Mouse (Mus musculus) midbrain, embryonic 16.5 days (tissue): ENCODE measurements around the gene Ppp6r2. TPM values are rescaled to one million over a fixed set of nuclear protein-coding genes. Genes with fewer than 3 reads are reported as not detected.

Source experiments
- ATAC-seq: fragments of 200-750 bp; cut with Nextera tagmentation; 2 replicates; pipeline ENCODE4 v1.8.0; 2017; ENCODE audit warnings: moderate TSS enrichment
- H3K27ac ChIP-seq: fragments of 300-500 bp; sonication (generic); 2 replicates; pipeline ENCODE4 v1.5.1; 2014; ENCODE audit warnings: mild to moderate bottlenecking, low read length, mixed read lengths
- H3K27me3 ChIP-seq: fragments of 300-500 bp; sonication (generic); 2 replicates; pipeline ENCODE4 v1.6.1; 2014; ENCODE audit warnings: low read depth, low read length, mixed read lengths; ENCODE audit not compliant: control insufficient read depth, insufficient read depth
- H3K36me3 ChIP-seq: fragments of 300-500 bp; sonication (generic); 2 replicates; pipeline ENCODE4 v1.6.1; 2014; ENCODE audit warnings: mild to moderate bottlenecking, low read length, moderate library complexity, mixed read lengths; ENCODE audit not compliant: control insufficient read depth, insufficient read depth
- H3K4me1 ChIP-seq: fragments of 300-500 bp; sonication (generic); 2 replicates; pipeline ENCODE4 v1.6.1; 2014; ENCODE audit warnings: mild to moderate bottlenecking, low read length, mixed read lengths; ENCODE audit not compliant: control insufficient read depth, insufficient read depth
- H3K4me2 ChIP-seq: fragments of 300-500 bp; sonication (generic); 2 replicates; pipeline ENCODE4 v1.6.1; 2014; ENCODE audit warnings: mild to moderate bottlenecking, low read length, mixed read lengths
- H3K4me3 ChIP-seq: fragments of 300-500 bp; sonication (generic); 2 replicates; pipeline ENCODE4 v1.5.1; 2014; ENCODE audit warnings: low read depth, mild to moderate bottlenecking, low read length, moderate library complexity, mixed read lengths
- H3K9ac ChIP-seq: fragments of 300-500 bp; sonication (generic); 2 replicates; pipeline ENCODE4 v1.6.1; 2014; ENCODE audit warnings: low read depth, low read length, mixed read lengths
- H3K9me3 ChIP-seq: fragments of 300-500 bp; sonication (generic); replicated peaks from 2 replicates; pipeline ENCODE4 v1.6.1; 2014; ENCODE audit warnings: mild to moderate bottlenecking, low read length, mixed read lengths; ENCODE audit not compliant: control insufficient read depth, poor library complexity, severe bottlenecking
- WGBS: fragments of 180-500 bp; shearing (Covaris S2); extraction: QIAGEN DNeasy Blood & Tissue Kit; methylation state at CpG from one replicate; pipeline ENCODE4 v1.1.7; 2014; 5-methylcytosine and 5-hydroxymethylcytosine counted together
- polyA plus RNA-seq: library from polyadenylated mRNA; unstranded; fragments of >200 nt; fragmentation: Nextera tagmentation; extraction: Ambion mirVana; gene quantifications from 2 replicates; pipeline ENCODE4 v1.2.1, GENCODE M21; 2015

Gene Ppp6r2
- polyA plus RNA-seq, 1 experiment from 2014 or later = 76.7 TPM

GRCm38 (mm10) chr15:89288227-89288767 lies 76.9 kb downstream of the Ppp6r2 start:
- ATAC-seq = no peak
- WGBS = 91% methylated on average over 23 of the region's 23 CpGs
- Histone ChIP-seq H3K4me3 (no peak overlapping the region), H3K4me1 (no peaks in the 10 kb centered on the region), H3K36me3 (peaks cover 44% of the 10 kb centered on the region), H3K9me3 (no peaks in the 10 kb centered on the region), H3K9ac (no peak overlapping the region), H3K4me2 (no peak overlapping the region), H3K27ac (no peak overlapping the region), H3K27me3 (no peaks in the 10 kb centered on the region)

- Histone ChIP-seq H3K9ac (no peak overlapping the region), H3K36me3 (peaks cover 48% of the 10 kb centered on the region), H3K4me3 (no peak overlapping the region), H3K4me2 (no peak overlapping the region), H3K27ac (no peak overlapping the region), H3K4me1 (no peaks in the 10 kb centered on the region), H3K27me3 (no peaks in the 10 kb centered on the region), H3K9me3 (no peaks in the 10 kb centered on the region)
- WGBS = 94% methylated on average over 11 of the region's 11 CpGs
- no peak for ATAC-seq
These were observed 78.1 kb downstream of the Ppp6r2 start for GRCm38 (mm10) chr15:89289455-89289854.

- H3K4me1 ChIP-seq = no peaks in the 10 kb centered on the region
- H3K27ac ChIP-seq = no peak overlapping the region
- no peaks in the 10 kb centered on the region for H3K27me3 ChIP-seq
- H3K9ac ChIP-seq = no peak overlapping the region
- ATAC-seq = no peak
- peaks cover 62% of the 10 kb centered on the region for H3K36me3 ChIP-seq
- no peaks in the 10 kb centered on the region for H3K9me3 ChIP-seq
- no peak overlapping the region for H3K4me3 ChIP-seq
- WGBS = 89% methylated on average over 3 of the region's 3 CpGs
- no peak overlapping the region for H3K4me2 ChIP-seq
These were observed 80.2 kb downstream of the Ppp6r2 start for GRCm38 (mm10) chr15:89291521-89291920.

GRCm38 (mm10) chr15:89292795-89293194 lies 81.4 kb downstream of the Ppp6r2 start:
- H3K9me3 ChIP-seq = no peaks in the 10 kb centered on the region
- ATAC-seq = no peak
- no peak overlapping the region for H3K9ac ChIP-seq
- no peak overlapping the region for H3K4me2 ChIP-seq
- WGBS = 86% methylated on average over 2 of the region's 2 CpGs
- no peak overlapping the region for H3K4me3 ChIP-seq
- H3K36me3 ChIP-seq = peaks cover 61% of the 10 kb centered on the region
- H3K27me3 ChIP-seq = no peaks in the 10 kb centered on the region
- no peaks in the 10 kb centered on the region for H3K4me1 ChIP-seq
- no peak overlapping the region for H3K27ac ChIP-seq

GRCm38 (mm10) chr15:89293778-89294177 lies 82.4 kb downstream of the Ppp6r2 start:
- H3K36me3 ChIP-seq = peaks cover 55% of the 10 kb centered on the region
- no peaks in the 10 kb centered on the region for H3K9me3 ChIP-seq
- no peak overlapping the region for H3K9ac ChIP-seq
- no peak overlapping the region for H3K27ac ChIP-seq
- no peak overlapping the region for H3K4me3 ChIP-seq
- WGBS = 94% methylated on average over 10 of the region's 10 CpGs
- ATAC-seq = no peak
- H3K27me3 ChIP-seq = no peaks in the 10 kb centered on the region
- no peak overlapping the region for H3K4me2 ChIP-seq
- H3K4me1 ChIP-seq = no peaks in the 10 kb centered on the region

- Histone ChIP-seq H3K27me3 (no peaks in the 10 kb centered on the region), H3K9me3 (no peaks in the 10 kb centered on the region), H3K4me3 (no peak overlapping the region), H3K27ac (no peak overlapping the region), H3K4me2 (no peak overlapping the region), H3K4me1 (no peaks in the 10 kb centered on the region), H3K36me3 (peaks cover 61% of the 10 kb centered on the region), H3K9ac (no peak overlapping the region)
- 95% methylated on average over 8 of the region's 8 CpGs for WGBS
- ATAC-seq = no peak
These were observed 84.3 kb downstream of the Ppp6r2 start for GRCm38 (mm10) chr15:89295580-89296165.

GRCm38 (mm10) chr15:89296465-89296864 lies 85.1 kb downstream of the Ppp6r2 start:
- ATAC-seq = no peak
- peaks cover 61% of the 10 kb centered on the region for H3K36me3 ChIP-seq

GRCm38 (mm10) chr15:89297695-89298094 lies 86.3 kb downstream of the Ppp6r2 start:
- no peak overlapping the region for H3K4me3 ChIP-seq
- H3K36me3 ChIP-seq = peaks cover 64% of the 10 kb centered on the region
- H3K4me1 ChIP-seq = no peaks in the 10 kb centered on the region
- no peak overlapping the region for H3K27ac ChIP-seq
- H3K9me3 ChIP-seq = no peaks in the 10 kb centered on the region
- WGBS = 93% methylated on average over 2 of the region's 2 CpGs
- no peaks in the 10 kb centered on the region for H3K27me3 ChIP-seq
- no peak for ATAC-seq
- no peak overlapping the region for H3K4me2 ChIP-seq
- H3K9ac ChIP-seq = no peak overlapping the region

More at GRCm38 (mm10) chr15:89296465-89296864, 85.1 kb downstream of the Ppp6r2 start:
- Histone ChIP-seq H3K9me3 (no peaks in the 10 kb centered on the region), H3K9ac (no peak overlapping the region), H3K27ac (no peak overlapping the region), H3K4me2 (no peak overlapping the region), H3K27me3 (no peaks in the 10 kb centered on the region), H3K4me1 (no peaks in the 10 kb centered on the region), H3K4me3 (no peak overlapping the region)
- 74% methylated on average over 1 of the region's 1 CpGs for WGBS

GRCm38 (mm10) chr15:89300180-89300579 lies 88.8 kb downstream of the Ppp6r2 start:
- Histone ChIP-seq H3K9me3 (no peaks in the 10 kb centered on the region), H3K36me3 (peaks cover 59% of the 10 kb centered on the region), H3K27ac (no peak overlapping the region), H3K4me2 (no peak overlapping the region), H3K27me3 (no peaks in the 10 kb centered on the region), H3K4me3 (no peak overlapping the region), H3K4me1 (no peaks in the 10 kb centered on the region), H3K9ac (no peak overlapping the region)
- 89% methylated on average over 13 of the region's 13 CpGs for WGBS
- ATAC-seq = no peak
